Mouse (Mus musculus) lung, postnatal 0 days (tissue): ENCODE data around the gene AU018091.

Experiments
- CTCF ChIP-seq: IDR thresholded peaks from 2 replicates; pipeline ENCODE4 v1.5.1; 2016; ENCODE audit warnings: antibody characterized with exemption, mild to moderate bottlenecking
- EP300 ChIP-seq: IDR thresholded peaks from 2 replicates; pipeline ENCODE4 v1.6.1; 2016; ENCODE audit warnings: antibody characterized with exemption, mild to moderate bottlenecking, control low read depth

DNA sequence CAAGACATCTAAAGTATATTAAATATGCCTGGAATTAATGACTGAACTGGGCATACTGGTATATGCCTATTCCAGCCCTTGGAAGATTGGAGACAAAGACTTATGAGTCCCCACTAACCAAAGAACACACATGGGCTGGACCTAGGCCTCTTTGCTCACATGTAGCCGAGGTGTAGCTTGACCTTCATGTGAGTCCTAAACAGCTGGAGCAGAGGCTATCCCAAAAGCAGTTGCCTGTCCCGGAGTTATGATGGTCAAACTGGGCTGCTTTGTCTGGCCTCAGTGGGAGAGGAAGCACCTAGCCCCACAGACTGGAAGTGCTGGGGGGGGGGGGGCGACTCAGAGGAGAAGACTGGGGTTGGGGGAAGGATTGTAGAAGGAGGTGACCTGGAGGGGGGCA is 47.3 kb upstream of the AU018091 start:
- TF ChIP-seq CTCF (no peak), EP300 (no peak)
